Mouse (Mus musculus) brain, adult 2 months (tissue): ENCODE measurements at regions not wholly inside any gene's neighbourhood (a gene's known extent, or its start where the extent isn't known, plus 50 kb on each side); places are given as distances from the start of the nearest gene placed in this dataset.

Source experiments
- DNase-seq: peaks from one replicate; pipeline ENCODE4 v3.0.0; 2011; ENCODE audit warnings: low read depth, low spot score

DNA sequence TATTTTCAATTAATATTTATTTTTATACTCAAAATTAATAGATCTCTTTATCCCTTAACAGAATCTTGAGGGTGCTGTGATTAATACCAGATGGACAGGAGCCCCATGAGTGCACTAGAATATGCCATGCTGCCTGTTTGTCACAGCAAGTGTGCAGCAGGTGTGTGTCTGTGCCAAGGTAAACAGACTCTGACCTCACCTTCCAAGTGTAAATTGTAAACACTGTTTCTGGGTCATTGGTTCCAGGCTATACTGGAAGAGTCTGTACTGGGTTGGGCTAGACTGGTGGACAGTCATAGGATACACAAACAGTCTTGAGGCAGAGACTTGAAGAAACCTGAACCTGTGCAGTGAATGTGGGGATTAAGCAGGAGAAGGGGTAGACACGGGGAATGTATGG lies 422.2 kb downstream of the Gm21833 start:
- DNase-seq = peak; percentile 8

DNA sequence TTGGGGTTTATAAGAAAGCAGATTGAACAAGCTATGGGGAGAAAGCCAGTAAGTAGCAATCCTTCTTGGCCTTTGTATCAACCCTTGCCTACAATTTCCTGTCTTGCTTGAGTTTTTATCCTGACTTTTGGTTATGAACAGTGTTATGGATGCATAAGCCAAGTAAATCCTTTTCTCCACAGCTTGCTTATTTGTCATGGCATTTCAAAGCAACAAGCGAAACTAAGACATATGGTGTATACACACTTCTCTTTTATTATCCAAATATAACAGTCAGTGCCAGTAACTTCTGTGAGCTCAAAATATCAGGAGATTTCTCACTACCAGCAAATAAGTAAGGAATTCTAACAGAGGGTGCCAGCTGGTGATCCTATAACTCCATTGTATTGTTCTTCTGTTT lies 426.0 kb downstream of the Gm21833 start:
- DNase-seq = peak; percentile 49

DNA sequence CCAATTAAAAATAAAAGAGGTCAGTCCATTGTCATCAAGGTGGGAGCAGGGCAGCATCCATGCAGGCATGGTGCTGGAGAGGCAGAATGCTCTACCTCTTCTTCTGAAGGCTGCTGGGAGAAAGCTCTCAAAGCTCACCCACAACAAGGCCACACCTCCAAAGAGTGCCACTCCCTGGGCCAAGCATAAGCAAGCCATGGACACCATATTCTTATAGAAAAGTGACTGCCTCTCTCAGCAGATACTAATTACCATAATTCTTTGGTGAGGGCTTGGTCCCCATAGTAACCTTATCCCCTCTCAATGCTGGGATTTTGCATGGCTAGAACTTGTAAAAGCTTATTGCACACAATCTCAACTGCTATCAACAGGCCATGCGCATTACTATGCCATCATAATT lies 443.7 kb downstream of the Gm21833 start:
- DNase-seq = no peak

DNA sequence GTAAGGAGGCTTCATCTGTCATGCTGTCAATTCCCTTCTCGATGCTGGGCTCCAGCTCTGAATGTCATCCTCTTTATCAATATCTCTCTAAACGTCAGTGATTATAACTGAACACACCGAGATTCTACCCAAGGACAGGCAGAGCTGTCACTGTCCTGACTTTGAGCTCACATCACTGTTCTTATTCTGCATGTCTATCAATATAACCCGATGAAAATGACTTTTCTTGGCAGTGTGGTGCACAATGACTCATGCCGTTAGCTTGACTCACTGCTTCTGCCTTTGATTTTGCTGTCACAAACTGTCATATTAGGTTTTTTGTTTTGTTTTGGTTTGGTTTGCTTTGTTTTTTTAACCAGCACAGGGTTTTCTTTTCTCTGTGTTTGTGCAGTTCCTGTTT lies 488.1 kb downstream of the Gm21833 start:
- DNase-seq = peak; percentile 44

DNA sequence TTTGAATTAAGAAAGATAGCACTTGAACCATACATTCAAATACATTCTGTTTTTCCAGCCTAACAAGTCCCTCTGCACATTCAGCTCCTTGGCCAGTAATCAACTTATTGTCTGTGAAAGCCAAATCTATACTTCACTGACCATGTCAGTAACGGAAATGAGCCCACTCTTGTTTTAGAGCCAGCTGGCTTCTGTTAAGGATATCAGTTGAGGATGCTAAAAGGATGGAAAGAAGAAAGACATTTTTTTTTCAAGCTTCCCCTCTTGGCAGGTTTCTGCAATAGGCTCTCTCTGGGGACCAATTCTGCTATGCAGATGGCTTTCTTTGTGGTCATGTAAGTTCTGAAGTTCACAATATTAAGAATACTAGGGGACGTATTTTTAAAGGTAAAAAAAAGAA lies 498.6 kb downstream of the Gm21833 start:
- DNase-seq = peak; percentile 16

DNA sequence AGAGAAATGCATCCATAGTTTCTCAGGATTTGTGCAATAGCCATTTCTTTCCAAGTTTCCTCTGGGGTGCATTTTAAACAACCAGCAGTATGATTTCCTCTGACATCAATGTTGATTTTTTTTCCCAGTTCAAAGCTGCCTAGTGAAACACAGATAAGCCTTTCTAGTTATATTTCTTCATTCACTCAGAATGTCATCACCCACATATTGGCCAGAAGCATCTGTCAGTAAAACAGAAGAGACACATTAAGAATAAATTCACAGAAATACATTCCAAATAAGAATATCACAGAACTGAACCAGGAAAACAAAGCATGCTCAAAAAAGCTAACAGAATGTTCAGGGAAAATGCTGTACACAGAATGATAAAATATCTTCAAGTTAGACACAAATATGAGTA lies 522.9 kb downstream of the Gm21833 start:
- DNase-seq = peak; percentile 37

DNA sequence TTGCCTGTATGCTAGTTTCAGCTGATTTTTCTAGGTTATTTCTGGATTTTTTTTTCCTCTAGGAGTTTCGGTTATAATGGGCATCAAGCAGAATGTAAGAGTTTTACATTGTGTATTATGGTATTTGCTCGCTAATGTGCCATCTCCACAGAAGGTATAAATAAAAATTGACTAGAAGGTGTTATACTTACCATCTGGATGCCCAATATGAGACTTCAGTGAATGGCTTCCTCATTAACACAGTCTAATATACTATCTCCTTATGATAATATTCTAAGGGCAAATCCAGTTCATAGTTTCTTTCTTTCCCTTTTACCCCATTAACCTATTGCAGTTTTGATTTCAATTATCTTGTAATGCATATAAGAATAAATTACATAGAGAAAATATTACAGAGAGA lies 566.4 kb downstream of the Gm21833 start:
- DNase-seq = peak; percentile 13

DNA sequence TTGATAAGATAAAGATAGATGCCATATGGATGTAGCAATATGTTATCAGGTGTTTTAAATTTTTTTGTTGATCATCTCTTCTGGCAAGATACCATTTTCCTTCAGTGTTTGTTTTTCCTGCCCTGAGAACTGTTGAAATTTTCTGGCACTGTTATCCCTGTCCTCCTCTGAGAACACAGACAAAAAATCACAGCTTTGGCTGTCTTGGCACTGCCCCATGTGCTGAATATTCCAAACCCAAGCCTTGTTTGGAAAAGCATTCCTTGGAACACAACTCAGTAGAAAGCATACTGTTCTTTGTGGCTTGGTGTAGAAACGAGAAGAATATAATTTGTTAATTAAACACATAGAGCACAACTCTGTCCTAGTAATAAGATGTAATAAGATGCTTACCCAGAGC lies 592.5 kb downstream of the Gm21833 start:
- peak; percentile 95 for DNase-seq

DNA sequence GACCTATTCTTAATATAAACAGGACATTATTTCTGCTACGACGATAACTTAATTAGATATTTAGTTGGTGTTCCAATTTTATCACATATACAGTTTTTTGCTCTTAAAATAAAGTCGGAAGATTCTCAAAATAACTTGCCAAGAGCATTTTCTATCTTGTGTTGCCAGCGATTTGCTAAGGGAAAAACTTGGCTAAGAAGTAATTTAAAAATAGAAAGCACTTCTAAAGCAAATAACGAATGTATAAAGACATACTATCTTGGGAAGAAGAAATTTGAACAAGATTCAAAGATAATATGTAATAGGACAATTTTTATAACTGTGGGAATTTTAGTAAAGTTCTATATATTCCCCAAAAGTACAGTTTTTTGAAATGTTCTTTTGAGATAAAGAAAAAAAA lies 594.9 kb downstream of the Gm21833 start:
- peak; percentile 56 for DNase-seq
